In the genomic region with DNA sequence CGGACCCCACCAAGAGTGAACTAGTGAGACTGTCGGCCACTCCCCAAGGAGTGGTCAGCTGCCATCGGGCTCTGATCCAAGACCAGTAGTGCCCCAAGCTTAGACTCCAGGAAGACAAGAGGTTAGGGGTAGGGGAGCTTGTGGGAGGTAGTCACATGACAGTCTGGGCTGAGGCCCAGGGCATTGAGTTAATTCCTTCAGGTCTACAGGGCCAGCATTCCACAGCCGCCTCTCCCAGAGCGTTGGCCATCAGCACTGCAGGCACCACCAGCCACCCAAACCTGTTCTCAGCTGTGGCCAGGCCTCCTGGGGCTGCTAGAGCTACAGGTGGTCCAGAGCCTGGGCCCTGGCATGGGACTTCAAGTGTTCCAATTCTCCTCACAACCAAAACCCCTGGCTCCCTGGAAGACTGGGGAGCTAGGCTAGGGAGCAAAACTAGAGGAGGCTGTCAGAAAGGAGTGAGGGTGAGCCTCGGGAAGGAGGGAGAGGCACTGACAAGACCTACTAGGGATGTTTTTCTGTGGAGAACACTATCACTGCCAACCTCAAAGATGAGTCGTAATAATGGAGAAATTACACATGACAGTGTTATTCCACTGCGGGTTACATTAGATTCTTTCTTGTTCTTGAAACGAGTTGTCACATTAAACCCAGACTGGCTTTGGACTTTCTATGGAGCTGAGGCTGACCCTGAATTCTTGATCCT, we compare ENCODE assay signal across 8 mouse cellular contexts. TPM values are rescaled to one million over a fixed set of nuclear protein-coding genes. Genes with fewer than 3 reads are reported as not detected.
DNase-seq lines count a peak whose midpoint lies in the region; ATAC-seq lines count a peak whose summit lies in the region.

No protein-coding gene starts in this region.

- WGBS in lung, embryonic 16.5 days, result 48% methylated on average over 9 of the region's 9 CpGs
- 77% methylated on average over 9 of the region's 9 CpGs for WGBS in neural tube, embryonic 15.5 days

- peak; percentile 98 for DNase-seq in heart, adult 11 months
- no peak for DNase-seq in heart, adult 8-10 months (ENCODE audit: low spot score)
- DNase-seq in ZHBTc4 (ENCODE audit: low read depth, low spot score), result peak; percentile 73
- peak; percentile 76 to 79 for DNase-seq in heart, postnatal 10 days
- no peak for DNase-seq in layer of hippocampus, adult 9-11 months
- DNase-seq in B cell, adult 2 months, result no peak

- no peaks in the 10 kb centered on the region for H3K9me3 ChIP-seq in lung, embryonic 16.5 days (ENCODE audit: control insufficient read depth, low read length)
- no peaks in the 10 kb centered on the region for H3K9me3 ChIP-seq in neural tube, embryonic 15.5 days (replicated peaks)

- no peak overlapping the region for H3K4me3 ChIP-seq in lung, embryonic 16.5 days (ENCODE audit: low read length)
- H3K4me3 ChIP-seq in neural tube, embryonic 15.5 days (replicated peaks), result no peak overlapping the region

- peak; percentile 89 for ATAC-seq in lung, embryonic 16.5 days (ENCODE audit: low read depth)
- no peak for ATAC-seq in neural tube, embryonic 15.5 days (ENCODE audit: low FRiP score)

- H3K4me2 ChIP-seq in lung, embryonic 16.5 days (ENCODE audit: low read depth, low read length), result no peak overlapping the region
- H3K4me2 ChIP-seq in neural tube, embryonic 15.5 days, result no peak overlapping the region

- intact Hi-C loops in heart, postnatal 10 days (cut with DNase I), result no loop called here

- no peaks in the 10 kb centered on the region for H3K36me3 ChIP-seq in lung, embryonic 16.5 days (ENCODE audit: control insufficient read depth, insufficient read depth, low read length)
- no peaks in the 10 kb centered on the region for H3K36me3 ChIP-seq in neural tube, embryonic 15.5 days

- H3K4me1 ChIP-seq in lung, embryonic 16.5 days (replicated peaks; ENCODE audit: control insufficient read depth, insufficient read depth, low read length), result peaks cover 9% of the 10 kb centered on the region
- H3K4me1 ChIP-seq in neural tube, embryonic 15.5 days, result peaks cover 4% of the 10 kb centered on the region

- H3K27ac ChIP-seq in lung, embryonic 16.5 days (ENCODE audit: low read length), result peak overlapping the region; percentile 69
- no peak overlapping the region for H3K27ac ChIP-seq in neural tube, embryonic 15.5 days (replicated peaks)

- H3K27me3 ChIP-seq in lung, embryonic 16.5 days (ENCODE audit: control insufficient read depth, insufficient read depth, low read depth, low read length), result no peaks in the 10 kb centered on the region
- no peaks in the 10 kb centered on the region for H3K27me3 ChIP-seq in neural tube, embryonic 15.5 days (replicated peaks)

- H3K9ac ChIP-seq in lung, embryonic 16.5 days (ENCODE audit: low read length), result no peak overlapping the region
- no peak overlapping the region for H3K9ac ChIP-seq in neural tube, embryonic 15.5 days (replicated peaks)

RNA-seq across cellular contexts. Expression of gene Irf2bpl, which starts 12.1 kb away (rescaled TPM):
- 10 to 100 TPM; 26.2 to 30.4 (median 27.8) TPM for total RNA-seq in heart, adult 8-10 months (2022)
- total RNA-seq in heart, postnatal 10 days (2021), result 10 to 100 TPM; 60.3 to 67.5 TPM
- polyA plus RNA-seq in lung, embryonic 16.5 days (2015; fragmentation: Nextera tagmentation; extraction: Ambion mirVana), result 28.8 and 34.2 TPM in 2 replicates
- 53.3 and 69.9 TPM in 2 replicates for polyA plus RNA-seq in neural tube, embryonic 15.5 days (2015; fragmentation: Nextera tagmentation; extraction: Ambion mirVana)

Comparison
In these comparisons a context has a peak if more than half of its experiments do, and no peak if none do; other contexts are left out.
1. DNase-seq: peak in heart, adult 11 months (single experiment), ZHBTc4 (single experiment) and heart, postnatal 10 days (2 of 2); none in heart, adult 8-10 months (single experiment), layer of hippocampus, adult 9-11 months (single experiment) and B cell, adult 2 months (0 of 2).